Mouse (Mus musculus) brown adipose tissue, adult 24 weeks (tissue): ENCODE data around the gene Zfp503. TPM values are rescaled to one million over a fixed set of nuclear protein-coding genes. Genes with fewer than 3 reads are reported as not detected.

Experiments used
- H3K27ac ChIP-seq: fragments of 200-500 bp; replicated peaks from 2 replicates; pipeline ENCODE4 v1.5.1; 2012; ENCODE audit warnings: low read depth, mild to moderate bottlenecking, low read length
- H3K4me1 ChIP-seq: fragments of 200-500 bp; 2 replicates; pipeline ENCODE4 v1.6.1; 2012; ENCODE audit warnings: low read length, mixed read lengths; ENCODE audit not compliant: control insufficient read depth, insufficient read depth, insufficient read length
- H3K4me3 ChIP-seq: fragments of 200-500 bp; 2 replicates; pipeline ENCODE4 v1.5.1; 2012; ENCODE audit warnings: low read depth, mild to moderate bottlenecking, low read length, moderate library complexity; ENCODE audit not compliant: insufficient read depth
- polyA plus RNA-seq: library from polyadenylated mRNA; stranded (reverse); fragments of >200 nt; gene quantifications from 2 replicates; pipeline ENCODE4 v1.2.4, GENCODE M21; 2012; ENCODE audit not compliant: missing spikeins, insufficient read depth, insufficient read length

Gene Zfp503
- polyA plus RNA-seq, 1 experiment = 4.0 TPM

GRCm38 (mm10) chr14:21986733-21987659 is 2.4 kb downstream of the Zfp503 start:
- Histone ChIP-seq H3K4me3 (peak overlapping the region; percentile 73), H3K4me1 (no peaks in the 10 kb centered on the region), H3K27ac (peak overlapping the region; percentile 55)

DNA sequence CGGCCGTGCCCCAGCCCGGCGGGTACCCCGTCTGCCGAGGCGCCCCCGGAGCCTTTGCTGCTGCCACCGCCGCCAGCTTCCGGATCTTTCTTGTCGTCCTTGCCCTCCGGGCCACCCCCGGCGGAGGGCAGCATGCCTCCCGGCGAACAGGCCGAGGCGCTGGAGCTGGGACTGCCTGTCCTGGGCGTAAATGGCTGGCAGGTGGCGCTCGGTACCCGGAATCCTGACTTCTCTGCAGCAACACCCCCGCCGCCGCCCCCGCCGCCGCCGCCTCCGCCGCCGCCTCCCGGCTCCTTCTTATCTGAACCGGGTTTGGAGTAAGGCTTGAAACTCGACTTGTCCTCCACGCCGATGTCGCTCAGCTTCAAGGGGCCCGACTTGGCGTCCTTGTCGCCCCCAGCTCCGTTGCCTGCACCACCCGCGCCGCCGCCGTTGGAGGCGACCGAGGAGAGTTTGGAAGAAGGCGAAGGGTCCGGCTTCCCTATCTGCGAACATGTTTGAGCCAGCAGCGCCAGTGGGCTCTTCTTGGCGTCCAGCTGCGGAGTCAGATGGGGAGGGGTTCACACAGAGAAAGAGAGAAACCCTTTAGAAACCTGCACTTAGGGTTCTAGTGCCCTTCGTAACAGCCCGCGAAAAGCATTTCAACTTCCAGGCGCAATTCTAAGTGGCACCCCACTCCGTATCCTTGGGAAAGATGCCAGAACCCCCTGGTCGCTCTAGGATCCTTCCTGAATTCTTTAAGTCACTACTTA is 3.2 kb downstream of the Zfp503 start:
- Histone ChIP-seq H3K4me1 (no peaks in the 10 kb centered on the region), H3K4me3 (peak overlapping the region; percentile 73), H3K27ac (peak overlapping the region; percentile 77)

- Histone ChIP-seq H3K4me1 (no peaks in the 10 kb centered on the region), H3K27ac (peak overlapping the region; percentile 77), H3K4me3 (peak overlapping the region; percentile 73)
Measured at GRCm38 (mm10) chr14:21985426-21985931, 3.9 kb downstream of the Zfp503 start.

DNA sequence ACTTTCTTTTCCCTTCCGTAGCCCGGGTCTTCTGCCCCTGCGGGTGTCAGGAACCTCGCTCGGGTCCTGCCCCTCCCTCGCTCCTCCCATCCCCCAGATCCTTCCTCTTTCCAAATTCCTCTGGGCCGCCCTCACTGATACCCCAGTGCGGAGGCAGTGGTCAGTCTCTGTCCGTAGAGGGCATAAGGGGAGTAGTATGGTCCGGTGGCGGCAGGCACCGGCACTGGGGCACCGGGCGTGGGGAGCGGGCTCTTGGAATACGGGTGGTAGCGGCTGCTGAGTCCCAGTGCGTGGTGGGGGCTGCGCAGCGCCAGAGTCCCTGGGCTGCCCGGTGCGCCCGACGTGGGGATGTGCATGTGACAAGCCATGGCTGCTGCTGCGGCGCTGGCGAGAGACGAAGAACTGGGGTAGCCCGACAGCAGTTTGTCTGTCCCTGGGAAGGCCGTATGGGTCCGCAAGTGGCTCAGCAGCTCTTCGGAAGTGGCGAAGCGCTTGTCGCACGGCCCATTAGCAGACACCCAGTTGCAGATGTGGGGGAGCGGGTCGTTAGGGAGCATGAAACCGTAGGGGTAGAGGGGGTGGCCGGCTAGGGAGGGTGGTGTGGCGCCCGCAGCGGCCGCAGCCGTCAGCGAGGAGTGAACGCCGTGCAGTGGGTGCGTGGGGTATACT is 4.5 kb downstream of the Zfp503 start:
- Histone ChIP-seq H3K4me3 (peak overlapping the region; percentile 73), H3K27ac (peak overlapping the region; percentile 69), H3K4me1 (no peaks in the 10 kb centered on the region)

- H3K4me3 ChIP-seq = peak overlapping the region; percentile 73
- H3K4me1 ChIP-seq = no peaks in the 10 kb centered on the region
- peak overlapping the region; percentile 69; the same call in 1 of the 2 replicates for H3K27ac ChIP-seq
Measured at GRCm38 (mm10) chr14:21983950-21984730, 5.3 kb downstream of the Zfp503 start.

DNA sequence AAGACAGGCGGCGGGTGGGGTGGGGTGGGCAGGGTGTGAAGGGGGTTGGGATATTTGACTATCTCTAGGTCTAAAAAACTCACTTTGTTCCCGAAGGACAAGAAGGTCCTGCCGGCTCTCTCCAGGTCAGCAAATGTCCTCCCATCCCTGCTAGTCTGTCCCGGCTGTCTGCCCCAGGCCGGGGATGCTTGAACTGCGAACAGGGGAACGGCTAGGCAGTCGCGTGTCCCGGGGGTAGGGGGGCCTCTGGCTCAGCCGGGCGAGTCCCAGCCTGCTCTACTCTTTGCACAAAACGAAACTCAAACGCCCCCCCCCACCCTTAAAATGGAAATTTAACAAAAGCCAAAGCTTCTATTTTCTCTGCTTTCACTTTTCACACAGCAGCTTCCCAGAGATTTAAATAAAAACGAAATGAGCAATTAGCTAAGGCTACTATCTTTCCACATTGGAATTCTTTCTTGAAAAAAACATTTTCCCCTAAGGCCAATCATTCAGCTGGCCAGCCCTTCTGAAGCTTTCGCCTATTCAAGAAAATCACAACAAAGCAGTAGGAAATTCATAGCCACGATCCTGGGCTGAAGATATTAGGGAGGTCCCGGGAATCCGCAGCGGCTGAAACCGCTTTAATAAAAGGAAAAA is 6.0 kb downstream of the Zfp503 start:
- H3K4me1 ChIP-seq = no peaks in the 10 kb centered on the region
- peak overlapping the region; percentile 81 for H3K27ac ChIP-seq
- peak overlapping the region; percentile 51 for H3K4me3 ChIP-seq

GRCm38 (mm10) chr14:21982592-21983310 is 6.7 kb downstream of the Zfp503 start:
- Histone ChIP-seq H3K27ac (peak overlapping the region; percentile 81), H3K4me3 (peak overlapping the region; percentile 51), H3K4me1 (no peaks in the 10 kb centered on the region)

DNA sequence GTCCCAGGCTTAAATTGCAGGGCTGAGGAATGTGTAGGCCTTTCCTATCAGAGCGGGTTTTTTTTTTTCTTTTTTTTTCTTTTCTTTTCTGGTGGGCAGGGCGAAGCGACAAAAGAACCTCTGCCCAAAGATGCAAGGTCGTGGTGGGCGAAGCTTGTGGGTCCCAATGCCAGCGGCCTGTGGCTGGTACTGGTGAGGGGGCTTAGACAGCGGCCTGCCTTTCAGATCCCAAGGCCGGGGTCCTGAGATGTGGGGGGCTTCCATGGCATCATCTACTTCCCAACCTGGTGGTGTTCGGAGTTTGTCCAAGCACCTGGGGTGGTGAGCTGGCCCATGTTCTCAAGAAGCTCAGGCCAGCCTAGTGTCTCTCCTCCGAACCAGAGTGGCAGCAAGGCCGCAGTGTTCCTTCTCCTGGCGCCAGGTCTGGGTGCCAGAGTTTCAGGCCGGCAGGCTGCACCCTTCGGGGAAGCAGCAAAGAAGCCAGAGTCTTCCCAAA is 7.3 kb downstream of the Zfp503 start:
- peak overlapping the region; percentile 51 for H3K4me3 ChIP-seq
- H3K27ac ChIP-seq = peak overlapping the region; percentile 81
- H3K4me1 ChIP-seq = no peaks in the 10 kb centered on the region

DNA sequence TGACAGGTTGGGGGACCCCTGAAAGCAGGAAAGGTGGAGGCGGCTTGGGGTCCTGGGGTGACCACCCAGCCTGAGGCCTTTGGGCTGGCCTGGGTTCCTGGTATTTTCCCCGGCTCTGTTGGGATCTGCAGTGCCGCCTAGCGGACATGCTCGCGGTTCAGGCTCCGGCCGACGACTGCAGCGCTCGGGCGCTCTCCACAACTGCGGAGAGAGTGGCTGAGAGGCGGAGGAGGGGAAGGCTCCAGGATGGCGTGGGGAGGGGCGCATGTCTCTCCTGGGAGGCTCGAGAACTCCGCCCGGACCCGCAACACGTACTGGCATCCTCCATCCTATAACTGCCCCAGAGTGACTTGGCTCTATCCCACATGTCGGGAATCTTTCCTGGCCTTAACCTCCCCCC is 7.9 kb downstream of the Zfp503 start:
- Histone ChIP-seq H3K27ac (no peak overlapping the region), H3K4me1 (no peaks in the 10 kb centered on the region), H3K4me3 (peak overlapping the region; percentile 45; the same call in 1 of the 2 replicates)

DNA sequence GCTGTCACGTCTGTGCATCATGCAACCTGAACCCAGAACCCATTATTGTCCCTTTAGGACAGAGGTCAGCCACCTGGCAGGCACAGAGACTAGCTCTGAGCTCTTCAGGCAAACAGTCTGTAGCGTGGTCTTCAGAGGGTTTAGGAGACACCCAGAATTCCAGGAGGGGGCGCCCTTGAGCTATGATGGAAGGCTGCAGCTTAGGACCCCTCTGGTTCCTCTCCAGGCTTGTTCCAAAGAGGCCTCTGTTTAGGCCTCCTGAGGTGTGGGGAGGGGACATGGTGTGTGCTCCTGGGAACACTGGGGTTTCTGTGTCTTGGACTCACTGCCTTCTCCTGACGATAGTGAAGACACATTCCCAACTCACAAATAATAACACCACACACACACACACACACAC is 20.4 kb downstream of the Zfp503 start:
- H3K4me1 ChIP-seq = no peaks in the 10 kb centered on the region
- H3K27ac ChIP-seq = no peak overlapping the region
- no peak overlapping the region for H3K4me3 ChIP-seq

GRCm38 (mm10) chr14:21967375-21968010 is 21.9 kb downstream of the Zfp503 start:
- Histone ChIP-seq H3K4me1 (no peaks in the 10 kb centered on the region), H3K27ac (no peak overlapping the region), H3K4me3 (no peak overlapping the region)

GRCm38 (mm10) chr14:21966276-21966675 is 23.1 kb downstream of the Zfp503 start:
- Histone ChIP-seq H3K4me3 (no peak overlapping the region), H3K27ac (no peak overlapping the region), H3K4me1 (no peaks in the 10 kb centered on the region)
